Mouse (Mus musculus) cerebellum, adult 2 months (tissue): ENCODE measurements around the gene Cradd.

ENCODE experiments used
- CTCF ChIP-seq: fragments of 200-500 bp; IDR thresholded peaks from 2 replicates; pipeline ENCODE4 v1.5.1; 2011; ENCODE audit warnings: low read depth, mild to moderate bottlenecking, control low read depth, low read length, moderate library complexity, borderline replicate concordance; ENCODE audit not compliant: insufficient read depth
- POLR2A ChIP-seq: fragments of 200-500 bp; IDR thresholded peaks from 2 replicates; pipeline ENCODE4 v1.6.1; 2011; ENCODE audit warnings: low read length, control low read depth, borderline replicate concordance; ENCODE audit not compliant: insufficient read depth

- TF ChIP-seq CTCF, result no peak
- no peak for TF ChIP-seq POLR2A
Observed at GRCm38 (mm10) chr10:95226772-95227171, 97.2 kb downstream of the Cradd start.
